Mouse (Mus musculus): ENCODE data around the gene Olfr1223. TPM values are rescaled to one million over a fixed set of nuclear protein-coding genes. Genes with fewer than 3 reads are reported as not detected.

Gene Olfr1223
- not detected for total RNA-seq (2023)

GRCm38 (mm10) chr2:89151460-89151859 is at the start of gene Olfr1223:
Gene Olfr1223, minus strand, starts transcription at chr2:89151560.

GRCm38 (mm10) chr2:89199948-89200347 is 48.6 kb upstream of the Olfr1223 start, which contains the start of gene Olfr1226:
Gene Olfr1226, minus strand, starts transcription at chr2:89200048.

GRCm38 (mm10) chr2:89174569-89174968 is 23.2 kb upstream of the Olfr1223 start, which contains the start of gene Olfr1225:
Gene Olfr1225, minus strand, starts transcription at chr2:89174669.

GRCm38 (mm10) chr2:89163991-89164390 is 12.6 kb upstream of the Olfr1223 start, which contains the start of gene Olfr1224-ps1:
Gene Olfr1224-ps1, minus strand, starts transcription at chr2:89164091.

GRCm38 (mm10) chr2:89132954-89133353 is 18.4 kb downstream of the Olfr1223 start, which contains the start of gene Olfr1222:
Gene Olfr1222, minus strand, starts transcription at chr2:89133054.

GRCm38 (mm10) chr2:89117183-89117582 is 34.2 kb downstream of the Olfr1223 start, which contains the start of gene Olfr1221:
Gene Olfr1221, minus strand, starts transcription at chr2:89117283.

GRCm38 (mm10) chr2:89106735-89107134 is 44.6 kb downstream of the Olfr1223 start, which contains the start of gene Olfr1220:
Gene Olfr1220, minus strand, starts transcription at chr2:89106835.

Other genes starting within 250 kb of the Olfr1223 start
- not detected for gene Olfr1208, start 249.2 kb downstream of the Olfr1223 start, total RNA-seq (2023)
- gene Olfr1209, start 236.4 kb downstream of the Olfr1223 start, total RNA-seq (2023) = not detected
- gene Olfr1211, start 213.4 kb downstream of the Olfr1223 start, total RNA-seq (2023) = not detected
- gene Olfr1212, start 197.6 kb downstream of the Olfr1223 start, total RNA-seq (2023) = not detected
- gene Gm13762, start 171.3 kb downstream of the Olfr1223 start, total RNA-seq (2023) = not detected
- gene Olfr1214, start 158.9 kb downstream of the Olfr1223 start, total RNA-seq (2023) = not detected
- not detected for gene Olfr1215, start 144.6 kb downstream of the Olfr1223 start, total RNA-seq (2023)
- not detected for gene Olfr1216, start 133.2 kb downstream of the Olfr1223 start, total RNA-seq (2023)
- gene Olfr1217, start 119.5 kb downstream of the Olfr1223 start, total RNA-seq (2023) = not detected
- gene Olfr1218, start 90.4 kb downstream of the Olfr1223 start, total RNA-seq (2023) = not detected
- not detected for gene Olfr1219, start 68.0 kb downstream of the Olfr1223 start, total RNA-seq (2023)
- gene Olfr1220, start 44.7 kb downstream of the Olfr1223 start, total RNA-seq (2023) = not detected
- gene Olfr1221, start 34.3 kb downstream of the Olfr1223 start, total RNA-seq (2023) = not detected
- gene Olfr1222, start 18.5 kb downstream of the Olfr1223 start, total RNA-seq (2023) = not detected
- not detected for gene Olfr1224-ps1, start 12.5 kb upstream of the Olfr1223 start, total RNA-seq (2023)
- not detected for gene Olfr1225, start 23.1 kb upstream of the Olfr1223 start, total RNA-seq (2023)
- gene Olfr1226, start 48.5 kb upstream of the Olfr1223 start, total RNA-seq (2023) = not detected
- gene Olfr1228, start 102.5 kb upstream of the Olfr1223 start, total RNA-seq (2023) = not detected
- gene Olfr1229, start 136.5 kb upstream of the Olfr1223 start, total RNA-seq (2023) = not detected
- not detected for gene Olfr1230, start 145.7 kb upstream of the Olfr1223 start, total RNA-seq (2023)
- not detected for gene Olfr1231, start 155.5 kb upstream of the Olfr1223 start, total RNA-seq (2023)
- not detected for gene Olfr1232, start 178.1 kb upstream of the Olfr1223 start, total RNA-seq (2023)
- not detected for gene Olfr1233, start 190.8 kb upstream of the Olfr1223 start, total RNA-seq (2023)
- gene Olfr1234, start 213.3 kb upstream of the Olfr1223 start, total RNA-seq (2023) = not detected